ENCODE assay signal across 21 mouse cellular contexts in the genomic region with DNA sequence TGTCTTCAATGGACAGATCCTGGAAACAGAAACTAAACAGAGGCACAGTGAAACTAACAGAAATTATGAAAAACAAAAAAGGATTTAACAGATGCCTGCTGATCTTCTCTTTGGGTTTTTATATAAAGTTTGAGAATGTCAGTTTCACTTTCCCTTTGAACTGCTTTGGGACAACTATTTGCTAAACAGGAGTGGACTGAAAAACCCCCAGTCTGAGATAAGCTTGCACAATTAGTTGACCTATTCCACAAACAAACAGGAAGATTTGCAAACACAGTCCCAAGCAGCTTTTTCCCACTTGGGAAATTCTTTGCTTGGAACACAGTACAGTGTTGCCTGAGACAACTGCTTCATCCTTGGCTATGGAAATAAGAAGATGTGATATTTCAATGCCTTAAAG. TPM values are rescaled to one million over a fixed set of nuclear protein-coding genes. Genes with fewer than 3 reads are reported as not detected.
"Had no signal": no experiment of that assay in that cellular context is flagged by ENCODE, and none has a peak within 500 bp of the region (broad histone marks: within the 10 kb centered on the region; RNA-seq: fewer than 3 reads in every experiment).

No protein-coding gene starts in this region.

- H3K27me3 ChIP-seq: midbrain, embryonic 12.5 days; neural tube, embryonic 13.5 days; neural tube, embryonic 15.5 days; stomach, embryonic 15.5 days had no signal

- H3K4me2 ChIP-seq: lung, embryonic 14.5 days; midbrain, embryonic 12.5 days; neural tube, embryonic 13.5 days; neural tube, embryonic 15.5 days; stomach, embryonic 15.5 days had no signal

- H3K36me3 ChIP-seq: midbrain, embryonic 10.5 days; midbrain, embryonic 12.5 days; neural tube, embryonic 13.5 days; neural tube, embryonic 15.5 days; stomach, embryonic 15.5 days had no signal

- DNase-seq: lung, adult 18-20 months; lung, embryonic 14.5 days; lung, postnatal 10 days; lung, postnatal 4 days; midbrain, embryonic 14.5 days; right cerebral cortex, postnatal 14 days; thymus, adult 2 months; thymus, postnatal 25 days; thymus, postnatal 4 days had no signal

- ATAC-seq: midbrain, embryonic 16.5 days had no signal

- H3K9ac ChIP-seq: lung, embryonic 14.5 days; midbrain, embryonic 12.5 days; neural tube, embryonic 13.5 days; neural tube, embryonic 15.5 days; stomach, embryonic 15.5 days had no signal

- H3K4me1 ChIP-seq: midbrain, embryonic 10.5 days; midbrain, embryonic 12.5 days; neural tube, embryonic 13.5 days; neural tube, embryonic 15.5 days; stomach, embryonic 15.5 days had no signal

- H3K9me3 ChIP-seq: midbrain, embryonic 10.5 days; midbrain, embryonic 12.5 days; neural tube, embryonic 13.5 days; neural tube, embryonic 15.5 days; stomach, embryonic 15.5 days had no signal

- H3K4me3 ChIP-seq: midbrain, embryonic 10.5 days; midbrain, embryonic 12.5 days; myocyte; neural tube, embryonic 13.5 days; neural tube, embryonic 15.5 days; stomach, embryonic 15.5 days had no signal

- H3K27ac ChIP-seq: midbrain, embryonic 10.5 days; midbrain, embryonic 12.5 days; neural tube, embryonic 13.5 days; neural tube, embryonic 15.5 days; stomach, embryonic 15.5 days; stomach, postnatal 0 days had no signal

RNA-seq across cellular contexts. Expression of a gene that starts 19.7 kb away (rescaled TPM):
- polyA plus RNA-seq: lung, embryonic 14.5 days; lung, embryonic 16.5 days; midbrain, embryonic 10.5 days; midbrain, embryonic 12.5 days; midbrain, embryonic 14.5 days; midbrain, embryonic 16.5 days; neural tube, embryonic 11.5 days; neural tube, embryonic 13.5 days; neural tube, embryonic 15.5 days; spleen, adult 2 months; stomach, postnatal 0 days; urinary bladder, adult 2 months had no signal

RNA-seq across cellular contexts. Expression of a gene that starts 43.3 kb away (rescaled TPM):
- polyA plus RNA-seq: lung, embryonic 14.5 days; lung, embryonic 16.5 days; midbrain, embryonic 10.5 days; midbrain, embryonic 12.5 days; midbrain, embryonic 14.5 days; midbrain, embryonic 16.5 days; neural tube, embryonic 11.5 days; neural tube, embryonic 13.5 days; neural tube, embryonic 15.5 days had no signal

RNA-seq across cellular contexts. Expression of a gene that starts 44.5 kb away (rescaled TPM):
- polyA plus RNA-seq: lung, embryonic 14.5 days; lung, embryonic 16.5 days; midbrain, embryonic 10.5 days; midbrain, embryonic 12.5 days; midbrain, embryonic 14.5 days; midbrain, embryonic 16.5 days; myocyte; neural tube, embryonic 11.5 days; neural tube, embryonic 13.5 days; neural tube, embryonic 15.5 days; stomach, postnatal 0 days; thymus, adult 2 months; urinary bladder, adult 2 months had no signal
